Mouse (Mus musculus) C2C12 (cell line): Measurements from ENCODE around the gene Gdpd3. TPM values are rescaled to one million over a fixed set of nuclear protein-coding genes. Genes with fewer than 3 reads are reported as not detected.
A peak's percentile ranks its signal among the peaks of the same experiment; 100 is the strongest.

Source experiments
- H3K27me3 ChIP-seq: one replicate; pipeline ENCODE4 v1.6.1; 2011; ENCODE audit not compliant: control insufficient read depth, insufficient read depth, insufficient read length
- H3K36me3 ChIP-seq: one replicate; pipeline ENCODE4 v1.6.1; 2011; ENCODE audit not compliant: control insufficient read depth, insufficient read depth
- H3K4me3 ChIP-seq: one replicate; pipeline ENCODE4 v1.5.1; 2011; ENCODE audit warnings: mild to moderate bottlenecking, control low read depth; ENCODE audit not compliant: poor library complexity, insufficient read depth, severe bottlenecking
- H3K79me2 ChIP-seq: one replicate; pipeline ENCODE4 v1.6.1; 2011; ENCODE audit not compliant: control insufficient read depth, insufficient read depth
- H3K79me3 ChIP-seq: one replicate; pipeline ENCODE4 v1.6.1; 2011; ENCODE audit warnings: low read depth, control low read depth
- H3ac ChIP-seq: one replicate; pipeline ENCODE3; 2011; ENCODE audit warnings: low read depth; ENCODE audit not compliant: control insufficient read depth, insufficient read length
- CEBPB ChIP-seq: IDR thresholded peaks from one replicate; pipeline ENCODE4 v1.6.1; 2011; ENCODE audit warnings: low read depth, mild to moderate bottlenecking, control low read depth, moderate library complexity
- CTCF ChIP-seq: IDR thresholded peaks from one replicate; pipeline ENCODE4 v1.5.1; 2011; ENCODE audit not compliant: control insufficient read depth, insufficient read depth, insufficient read length
- FOSL1 ChIP-seq: IDR thresholded peaks from one replicate; pipeline ENCODE4 v1.8.0; 2011; ENCODE audit warnings: mild to moderate bottlenecking, low read length; ENCODE audit not compliant: poor library complexity, insufficient read depth, severe bottlenecking
- MAX ChIP-seq: IDR thresholded peaks from one replicate; pipeline ENCODE4 v1.6.1; 2011; ENCODE audit warnings: mild to moderate bottlenecking, control low read depth
- MYOD1 ChIP-seq: IDR thresholded peaks from one replicate; pipeline ENCODE4 v1.6.1; 2011; ENCODE audit warnings: low read depth; ENCODE audit not compliant: control insufficient read depth, insufficient read length
- MYOG ChIP-seq: IDR thresholded peaks from one replicate; pipeline ENCODE4 v1.6.1; 2011; ENCODE audit not compliant: control insufficient read depth, insufficient read length; ENCODE audit errors: extremely low read depth
- USF1 ChIP-seq: IDR thresholded peaks from one replicate; pipeline ENCODE4 v1.6.1; 2011; ENCODE audit warnings: low read depth, mild to moderate bottlenecking, control low read depth, moderate library complexity
- polyA plus RNA-seq: library from polyadenylated mRNA; unstranded; fragments of >200 nt; fragmentation: generic; extraction: Trizol; gene quantifications from one replicate; pipeline ENCODE4 v1.2.1, GENCODE M21; 2012; ENCODE audit warnings: missing spikeins

Gdpd3 gene
- polyA plus RNA-seq, 1 experiment, result 1.7 TPM

DNA sequence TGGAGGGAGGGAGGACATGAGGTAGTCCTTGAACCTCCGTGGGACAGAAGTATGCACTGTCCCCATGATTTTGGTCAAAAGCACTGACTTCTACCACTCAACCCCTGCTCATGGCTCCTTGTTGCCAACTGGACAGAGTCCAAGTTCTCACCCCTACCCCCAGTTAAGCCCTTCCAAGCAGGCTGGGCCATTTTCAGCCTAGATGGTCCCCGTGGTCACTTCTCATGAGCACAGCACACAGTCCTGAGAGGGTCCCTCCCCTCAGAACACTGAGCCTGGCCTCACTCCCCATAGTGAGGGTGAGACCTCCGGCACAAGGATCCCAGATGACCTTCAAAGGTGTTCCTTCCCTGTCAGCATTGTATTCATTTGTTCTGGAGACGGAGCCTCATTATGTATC lies 23.0 kb downstream of the Gdpd3 start:
- Histone ChIP-seq H3K79me3 (peaks cover 28% of the 10 kb centered on the region), H3K79me2 (peaks cover 40% of the 10 kb centered on the region), H3ac (no peak overlapping the region), H3K27me3 (no peaks in the 10 kb centered on the region), H3K4me3 (no peak overlapping the region), H3K36me3 (peaks cover 49% of the 10 kb centered on the region)
- TF ChIP-seq USF1, result no peak
- TF ChIP-seq FOSL1, result no peak
- no peak for TF ChIP-seq MYOG
- TF ChIP-seq CTCF, result no peak
- TF ChIP-seq MAX, result no peak
- no peak for TF ChIP-seq MYOD1
- TF ChIP-seq CEBPB, result no peak

DNA sequence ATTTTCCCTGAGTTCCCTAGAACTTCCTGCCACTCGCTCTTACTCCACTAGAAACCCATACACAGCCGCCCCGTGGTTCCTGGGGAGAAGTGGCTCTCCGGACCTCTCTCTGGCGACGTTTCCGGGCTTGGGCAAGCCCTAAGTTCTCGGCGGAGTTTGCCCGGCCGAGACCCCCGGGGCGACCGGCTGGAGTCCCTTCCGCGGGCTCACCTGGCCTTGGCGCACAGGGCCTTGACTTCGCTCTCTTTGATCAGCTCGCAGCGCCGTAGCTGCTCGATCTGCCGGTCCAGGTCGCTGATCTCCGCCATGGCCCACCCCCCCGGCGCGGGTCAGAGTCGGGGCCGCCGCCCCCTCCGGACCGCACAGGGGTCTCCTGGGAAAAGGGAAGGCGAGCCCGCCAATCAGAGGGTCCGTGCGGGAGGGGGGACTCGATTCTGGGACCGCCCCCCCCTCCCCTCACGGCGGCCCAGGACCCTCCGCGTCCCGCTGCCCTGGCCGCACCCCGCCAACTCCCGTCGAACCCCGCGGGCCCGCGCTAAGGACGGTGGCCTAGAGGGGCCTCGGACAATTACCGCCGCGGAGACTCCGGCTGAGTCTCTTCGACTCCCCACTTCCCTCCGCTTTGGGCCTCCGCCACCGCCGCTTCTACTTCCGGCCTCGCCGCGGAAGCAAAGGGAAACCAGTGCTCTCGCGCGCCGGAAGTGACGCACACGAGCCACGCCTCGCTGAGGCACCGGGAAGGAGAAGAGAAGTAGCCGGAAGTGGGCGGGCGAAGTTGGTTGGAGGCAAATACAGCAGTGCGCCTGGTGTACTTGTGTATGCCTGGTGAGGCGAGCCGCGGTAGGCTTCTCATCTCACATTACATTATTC lies 26.0 kb downstream of the Gdpd3 start, which contains the start of gene Ppp4c:
Gene Ppp4c, minus strand, starts transcription at position 646 of the 870 bp plus-strand sequence.
- Histone ChIP-seq H3K27me3 (no peaks in the 10 kb centered on the region), H3K79me3 (peaks cover 42% of the 10 kb centered on the region), H3K36me3 (peaks cover 64% of the 10 kb centered on the region), H3K4me3 (peak within 1 kb of the TSS; percentile 80), H3K79me2 (peaks cover 60% of the 10 kb centered on the region), H3ac (peak within 1 kb of the TSS; percentile 63)
- TF ChIP-seq CEBPB, result no peak
- peak; percentile 33 for TF ChIP-seq MAX

DNA sequence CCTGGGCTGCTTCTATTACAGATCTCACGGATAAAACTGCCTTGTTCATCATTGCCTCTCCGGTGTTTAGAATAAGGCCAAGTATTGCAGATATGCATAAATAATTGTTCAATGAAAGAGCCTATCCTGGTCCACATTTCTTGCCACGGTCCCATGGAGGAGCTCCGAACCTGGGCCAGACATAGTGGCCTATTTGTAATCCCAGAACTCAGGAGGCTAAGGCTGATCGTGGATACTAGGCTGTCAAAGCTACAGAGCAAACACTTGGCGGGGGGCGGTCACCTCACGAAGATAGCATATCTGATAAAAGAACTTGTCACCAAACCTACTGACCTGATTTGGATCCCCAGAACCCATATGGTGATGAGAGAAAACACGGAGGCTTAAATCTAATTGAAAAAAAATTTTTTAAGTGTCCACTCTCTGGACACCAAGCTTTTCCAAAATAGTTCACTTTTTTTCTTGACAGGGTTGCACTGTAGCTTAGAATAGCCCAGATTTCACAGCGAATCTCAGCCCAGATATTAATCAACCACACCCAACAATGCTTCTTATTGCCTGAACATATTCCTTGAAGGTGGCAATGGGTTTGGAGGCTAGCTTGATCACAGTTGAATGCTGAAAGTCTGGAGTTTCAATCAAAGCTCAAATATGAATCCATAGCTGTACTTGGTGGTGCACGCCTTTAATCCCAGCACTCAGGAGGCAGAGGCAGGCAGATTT lies 26.7 kb downstream of the Gdpd3 start:
- H3K79me2 ChIP-seq, result peaks cover 68% of the 10 kb centered on the region
- peaks cover 62% of the 10 kb centered on the region for H3K36me3 ChIP-seq
- TF ChIP-seq CEBPB, result no peak
- no peak for TF ChIP-seq MAX
- no peak for TF ChIP-seq CTCF
- TF ChIP-seq FOSL1, result no peak
- no peak for TF ChIP-seq MYOD1
- no peak for TF ChIP-seq USF1
- no peak for TF ChIP-seq MYOG
- H3K27me3 ChIP-seq, result no peaks in the 10 kb centered on the region
- peak overlapping the region; percentile 23 for H3ac ChIP-seq
- H3K4me3 ChIP-seq, result peak overlapping the region; percentile 80
- peaks cover 50% of the 10 kb centered on the region for H3K79me3 ChIP-seq

DNA sequence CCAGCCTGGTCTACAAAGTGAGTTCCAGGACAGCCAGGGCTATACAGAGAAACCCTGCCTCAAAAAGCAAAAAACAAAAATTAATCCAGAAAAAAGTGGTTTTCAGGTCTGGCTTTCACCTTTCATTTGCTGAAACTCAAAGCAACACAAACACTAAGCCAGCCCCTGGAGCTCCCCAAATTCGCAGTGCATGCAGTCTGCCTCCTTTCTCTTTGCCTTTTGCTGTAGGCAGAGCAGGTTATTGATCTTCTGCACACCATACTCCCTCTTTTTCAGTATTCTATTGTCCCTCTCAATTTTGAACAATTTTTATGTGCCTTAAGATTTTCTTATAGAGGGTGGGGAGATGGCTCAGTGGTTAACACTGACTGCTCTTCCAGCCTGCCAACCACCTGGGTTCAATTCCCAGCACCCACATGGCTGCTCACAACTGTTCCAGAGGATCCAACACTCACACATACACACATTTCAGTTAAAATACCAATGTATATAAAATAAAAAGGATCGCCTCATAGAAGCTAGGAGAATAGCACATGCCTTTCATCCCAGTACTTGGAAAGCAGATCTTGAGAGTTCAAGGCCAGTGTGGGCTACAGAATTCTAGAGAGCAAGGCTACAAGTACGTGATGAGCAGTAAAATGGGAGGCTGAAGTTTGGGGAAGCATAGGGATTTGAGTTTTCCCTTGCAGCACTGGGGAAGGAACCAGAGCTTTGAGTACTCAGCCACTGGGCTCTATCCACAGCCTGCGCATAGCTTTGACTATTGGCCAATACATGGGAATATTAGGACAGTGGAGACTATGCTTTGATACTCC lies 27.5 kb downstream of the Gdpd3 start:
- peaks cover 57% of the 10 kb centered on the region for H3K79me3 ChIP-seq
- H3K79me2 ChIP-seq, result peaks cover 72% of the 10 kb centered on the region
- no peaks in the 10 kb centered on the region for H3K27me3 ChIP-seq
- H3ac ChIP-seq, result no peak overlapping the region
- peaks cover 54% of the 10 kb centered on the region for H3K36me3 ChIP-seq
- TF ChIP-seq FOSL1 (no peak), MYOG (no peak), CTCF (no peak), MYOD1 (no peak), USF1 (no peak), CEBPB (no peak)
- no peak overlapping the region for H3K4me3 ChIP-seq

- H3K79me3 ChIP-seq, result peaks cover 56% of the 10 kb centered on the region
- H3K4me3 ChIP-seq, result no peak overlapping the region
- peaks cover 48% of the 10 kb centered on the region for H3K36me3 ChIP-seq
- no peaks in the 10 kb centered on the region for H3K27me3 ChIP-seq
- H3K79me2 ChIP-seq, result peaks cover 70% of the 10 kb centered on the region
- H3ac ChIP-seq, result no peak overlapping the region
- TF ChIP-seq FOSL1 (no peak), USF1 (no peak), CTCF (no peak), MYOD1 (no peak), CEBPB (no peak), MYOG (no peak), MAX (no peak)
Measured at GRCm38 (mm10) chr7:126794271-126794605, 28.1 kb downstream of the Gdpd3 start.
